Mouse (Mus musculus): ENCODE results near the gene Slc15a2. TPM values are rescaled to one million over a fixed set of nuclear protein-coding genes. Genes with fewer than 3 reads are reported as not detected.

Slc15a2 gene
- total RNA-seq, 2 experiments from 2014 or later: 30.1 to 32.1 TPM

DNA sequence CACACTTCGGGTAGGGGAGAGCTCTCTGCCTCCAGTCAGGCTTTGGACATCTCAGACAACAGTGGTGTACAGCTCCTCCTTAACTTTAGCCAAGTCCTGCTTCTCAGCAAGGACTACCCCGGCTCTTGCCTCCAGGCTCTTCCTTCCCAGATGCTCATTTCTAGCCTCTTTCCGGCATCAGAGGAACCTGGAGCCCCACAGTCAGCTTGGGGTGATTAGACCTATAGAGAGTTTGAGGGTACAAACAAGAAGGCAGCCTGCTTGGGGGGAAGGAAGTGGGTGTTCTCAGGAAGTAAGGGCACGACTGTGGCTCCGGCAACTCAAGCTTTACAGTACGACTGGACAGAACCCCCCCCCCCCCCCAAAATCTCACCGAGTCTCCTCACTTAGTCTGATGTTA is 76.0 kb downstream of the Slc15a2 start:
- intact Hi-C loops (cut with DNase I): no loop called here
- DNase-seq (ENCODE audit: low spot score in 2 of 2): no peak

DNA sequence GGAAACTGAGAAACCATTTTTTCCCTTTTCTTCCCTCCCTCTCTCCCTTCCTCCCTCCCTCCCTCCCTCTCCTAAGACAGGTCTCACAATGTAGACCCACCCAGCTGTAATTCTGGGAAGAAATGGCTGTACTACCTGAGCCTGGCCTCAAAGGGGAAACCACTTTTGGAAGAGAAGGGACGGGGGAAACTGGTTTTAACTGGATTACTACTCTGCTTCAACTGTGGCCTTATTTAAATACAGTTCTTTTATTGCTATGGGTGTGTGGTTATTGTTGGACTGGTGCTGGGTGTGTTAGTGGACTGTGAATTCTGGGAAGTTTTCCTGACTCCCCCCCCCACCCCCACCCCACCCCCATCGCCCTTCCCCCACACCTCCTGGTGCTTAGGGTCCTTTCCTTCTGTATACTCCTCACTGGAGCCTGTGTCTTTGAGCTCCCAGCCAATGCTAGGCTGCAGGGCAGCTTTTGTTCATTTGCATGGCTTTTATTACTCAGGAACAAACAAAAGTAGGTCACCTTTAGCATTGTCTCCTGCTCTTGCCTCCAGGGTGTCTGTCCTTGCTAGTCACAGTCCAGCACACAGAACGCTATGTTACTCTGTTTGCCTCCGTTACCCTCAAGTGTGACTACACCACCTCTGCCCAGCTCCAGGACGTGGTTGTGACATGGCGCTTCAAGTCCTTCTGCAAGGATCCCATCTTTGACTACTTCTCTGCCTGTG is 76.9 kb downstream of the Slc15a2 start:
- intact Hi-C loops (cut with DNase I): no loop called here
- no peak for DNase-seq (ENCODE audit: low spot score in 2 of 2)

DNA sequence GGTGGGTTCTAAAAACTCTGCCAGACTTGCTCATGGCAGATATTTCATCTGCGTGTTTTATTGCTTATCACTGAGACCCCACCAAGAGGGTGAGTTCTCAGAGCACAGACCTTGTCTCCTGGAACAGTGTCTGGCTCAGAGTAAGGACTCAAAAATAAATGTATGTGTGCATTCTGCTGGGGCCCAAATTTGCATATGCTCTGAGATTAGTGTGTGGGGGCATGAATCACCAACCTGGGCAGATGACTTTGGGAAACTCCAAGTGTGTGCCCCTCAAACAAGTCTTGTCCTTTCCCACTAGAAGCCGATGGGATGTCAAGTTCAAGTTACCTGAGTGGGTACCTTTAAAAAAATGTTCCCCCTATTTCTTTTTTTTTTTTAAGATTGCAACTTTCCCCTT is 84.3 kb downstream of the Slc15a2 start:
- intact Hi-C loops (cut with DNase I): no loop called here
- no peak for DNase-seq (ENCODE audit: low spot score in 2 of 2)

Small RNA genes within 50 kb of the gene (microRNA-seq; reads per million reads assigned to microRNA genes)
- 0 reads per million in 2 experiments for gene Gm22617

Other genes starting within 250 kb of the Slc15a2 start
- gene Casr, start 222.8 kb downstream of the Slc15a2 start, total RNA-seq (2021): 1 to 10 TPM; 2.5 to 2.8 TPM
- 1 to 10 TPM; 1.7 to 1.9 TPM for gene Cd86, start 118.9 kb downstream of the Slc15a2 start, total RNA-seq (2021)
- gene Ildr1, start 91.0 kb downstream of the Slc15a2 start, total RNA-seq (2021): under 1 TPM; 0.23 TPM
- gene Iqcb1, start 43.4 kb upstream of the Slc15a2 start, total RNA-seq (2021): 10 to 100 TPM; 40.7 to 42.2 TPM
- gene Eaf2, start 90.0 kb upstream of the Slc15a2 start, total RNA-seq (2021): 1 to 10 TPM in 1 of 2 experiments, under 1 TPM in 1; 0.82 to 1.4 TPM
- 10 to 100 TPM; 67.6 to 75.4 TPM for gene Golgb1, start 90.2 kb upstream of the Slc15a2 start, total RNA-seq (2021)
- 1 to 10 TPM; 4.3 to 4.8 TPM for gene Hcls1, start 150.0 kb upstream of the Slc15a2 start, total RNA-seq (2021)
- gene Fbxo40, start 205.5 kb upstream of the Slc15a2 start, total RNA-seq (2021): under 1 TPM; 0.43 to 0.80 TPM
- gene Polq, start 226.8 kb upstream of the Slc15a2 start, total RNA-seq (2021): 1 to 10 TPM; 1.7 to 1.8 TPM